Mouse (Mus musculus): ENCODE results near the gene Npas3. TPM values are rescaled to one million over a fixed set of nuclear protein-coding genes. Genes with fewer than 3 reads are reported as not detected.

Gene Npas3
- polyA plus RNA-seq, 1 experiment: 0.18 TPM

DNA sequence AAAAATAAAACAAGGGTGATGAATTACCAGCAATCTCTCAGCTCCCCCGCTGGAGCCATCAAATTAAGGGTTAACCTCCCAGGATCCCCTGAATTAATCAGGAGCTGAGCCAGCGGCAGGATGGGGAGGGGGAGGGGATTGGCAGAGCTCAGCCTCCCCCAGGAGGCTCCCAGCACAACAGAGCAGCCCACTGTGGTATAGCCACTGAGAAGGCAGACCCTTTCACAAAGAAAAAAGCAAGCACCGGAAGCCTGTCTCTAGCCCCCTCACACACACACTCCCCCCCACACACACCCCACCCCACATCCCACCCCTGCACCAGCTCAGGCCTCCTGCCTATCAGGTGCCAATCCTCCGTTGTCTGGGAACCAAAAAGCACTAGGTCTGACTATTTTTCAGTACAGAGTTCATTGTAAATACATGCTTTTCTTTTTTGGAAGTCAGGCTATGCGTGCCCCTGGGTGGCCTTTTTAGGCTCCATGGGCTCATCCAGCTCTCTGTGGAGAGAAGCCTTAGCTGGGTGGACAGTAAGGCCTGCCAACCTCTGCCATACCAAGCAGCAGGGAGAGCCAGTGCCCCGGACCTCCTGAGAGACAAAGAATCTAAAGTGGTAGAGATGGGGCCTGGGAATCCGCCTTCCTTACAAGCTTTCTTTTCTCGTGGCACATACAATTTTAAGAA, 786.3 kb downstream of the Npas3 start:
- no peak overlapping the region for H3K4me3 ChIP-seq
- no peak overlapping the region for H3K4me2 ChIP-seq (ENCODE audit: low read depth)
- H3K79me2 ChIP-seq (ENCODE audit: control insufficient read depth, insufficient read depth): no peaks in the 10 kb centered on the region
- H3ac ChIP-seq (ENCODE audit: control insufficient read depth, insufficient read length): no peak overlapping the region
- H3K27me3 ChIP-seq (ENCODE audit: control insufficient read depth, insufficient read depth, insufficient read length): no peaks in the 10 kb centered on the region
- TF ChIP-seq SRF (IDR thresholded peaks at IDR 0.05; ENCODE audit: control insufficient read depth, insufficient read length, low read depth) (no peak), E2F4 (IDR thresholded peaks at IDR 0.05; ENCODE audit: insufficient read depth) (no peak), MYOD1 (IDR thresholded peaks at IDR 0.05; ENCODE audit: control insufficient read depth in 1 of 3, insufficient read length in 2 of 3, low read depth in 2 of 3) (no peak), REST (IDR thresholded peaks at IDR 0.05; ENCODE audit: insufficient read depth, insufficient read length) (no peak), MAX (IDR thresholded peaks at IDR 0.05; ENCODE audit: low read depth) (no peak), MYOG (IDR thresholded peaks at IDR 0.05; ENCODE audit: control insufficient read depth in 1 of 3, insufficient read depth in 1 of 3, insufficient read length in 2 of 3, low read depth in 2 of 3) (no peak), POLR2AphosphoS2 (IDR thresholded peaks at IDR 0.05; ENCODE audit: insufficient read length, low read depth) (no peak), CEBPB (IDR thresholded peaks at IDR 0.05; ENCODE audit: insufficient read depth, poor library complexity, severe bottlenecking) (no peak), TCF12 (IDR thresholded peaks at IDR 0.05; ENCODE audit: insufficient read depth, poor library complexity, severe bottlenecking) (no peak)
- H3K36me3 ChIP-seq (ENCODE audit: control insufficient read depth, insufficient read depth): no peaks in the 10 kb centered on the region

GRCm38 (mm10) chr12:54037602-54038001, 789.1 kb downstream of the Npas3 start:
- TF ChIP-seq TCF12 (IDR thresholded peaks at IDR 0.05; ENCODE audit: insufficient read depth, poor library complexity, severe bottlenecking) (peak; percentile 65), TCF3 (IDR thresholded peaks at IDR 0.05; ENCODE audit: insufficient read length, low read depth) (no peak), MYOD1 (IDR thresholded peaks at IDR 0.05; ENCODE audit: control insufficient read depth in 1 of 3, insufficient read length in 2 of 3, low read depth in 2 of 3) (peak; percentile 73 to 88 (median 87)), E2F4 (IDR thresholded peaks at IDR 0.05; ENCODE audit: insufficient read depth) (no peak), CEBPB (IDR thresholded peaks at IDR 0.05; ENCODE audit: insufficient read depth, poor library complexity, severe bottlenecking) (no peak), USF1 (IDR thresholded peaks at IDR 0.05; ENCODE audit: low read depth) (no peak), SRF (IDR thresholded peaks at IDR 0.05; ENCODE audit: control insufficient read depth, insufficient read length, low read depth) (no peak), POLR2AphosphoS2 (IDR thresholded peaks at IDR 0.05; ENCODE audit: insufficient read length, low read depth) (no peak), MYOG (IDR thresholded peaks at IDR 0.05; ENCODE audit: control insufficient read depth in 1 of 3, insufficient read depth in 1 of 3, insufficient read length in 2 of 3, low read depth in 2 of 3) (peak in 2 of 3 experiments; percentile 19 to 60)

GRCm38 (mm10) chr12:54042996-54043544, 794.6 kb downstream of the Npas3 start:
- no peak overlapping the region for H3K4me2 ChIP-seq (ENCODE audit: low read depth)
- H3K4me3 ChIP-seq: no peak overlapping the region
- H3K79me2 ChIP-seq (ENCODE audit: control insufficient read depth, insufficient read depth): no peaks in the 10 kb centered on the region
- TF ChIP-seq REST (IDR thresholded peaks at IDR 0.05; ENCODE audit: insufficient read depth, insufficient read length) (no peak), MYOG (IDR thresholded peaks at IDR 0.05; ENCODE audit: control insufficient read depth in 1 of 3, insufficient read depth in 1 of 3, insufficient read length in 2 of 3, low read depth in 2 of 3) (no peak), SRF (IDR thresholded peaks at IDR 0.05; ENCODE audit: control insufficient read depth, insufficient read length, low read depth) (no peak), CEBPB (IDR thresholded peaks at IDR 0.05; ENCODE audit: insufficient read depth, poor library complexity, severe bottlenecking) (no peak), USF1 (IDR thresholded peaks at IDR 0.05; ENCODE audit: low read depth) (no peak), POLR2A (IDR thresholded peaks at IDR 0.05; ENCODE audit: insufficient read length, low read depth) (no peak), TCF12 (IDR thresholded peaks at IDR 0.05; ENCODE audit: insufficient read depth, poor library complexity, severe bottlenecking) (no peak), TCF3 (IDR thresholded peaks at IDR 0.05; ENCODE audit: insufficient read length, low read depth) (no peak), MYOD1 (IDR thresholded peaks at IDR 0.05; ENCODE audit: control insufficient read depth in 1 of 3, insufficient read length in 2 of 3, low read depth in 2 of 3) (no peak), POLR2AphosphoS2 (IDR thresholded peaks at IDR 0.05; ENCODE audit: insufficient read length, low read depth) (no peak), E2F4 (IDR thresholded peaks at IDR 0.05; ENCODE audit: insufficient read depth) (no peak), MAX (IDR thresholded peaks at IDR 0.05; ENCODE audit: low read depth) (no peak)
- no peaks in the 10 kb centered on the region for H3K36me3 ChIP-seq (ENCODE audit: control insufficient read depth, insufficient read depth)
- no peaks in the 10 kb centered on the region for H3K27me3 ChIP-seq (ENCODE audit: control insufficient read depth, insufficient read depth, insufficient read length)
- no peak overlapping the region for H3ac ChIP-seq (ENCODE audit: control insufficient read depth, insufficient read length)

More at GRCm38 (mm10) chr12:54037602-54038001, 789.1 kb downstream of the Npas3 start:
- no peaks in the 10 kb centered on the region for H3K79me2 ChIP-seq (ENCODE audit: control insufficient read depth, insufficient read depth)
- H3ac ChIP-seq (ENCODE audit: control insufficient read depth, insufficient read length): no peak overlapping the region
- H3K27me3 ChIP-seq (ENCODE audit: control insufficient read depth, insufficient read depth, insufficient read length): no peaks in the 10 kb centered on the region
- no peak overlapping the region for H3K4me3 ChIP-seq
- H3K4me2 ChIP-seq (ENCODE audit: low read depth): no peak overlapping the region
- H3K36me3 ChIP-seq (ENCODE audit: control insufficient read depth, insufficient read depth): no peaks in the 10 kb centered on the region

DNA sequence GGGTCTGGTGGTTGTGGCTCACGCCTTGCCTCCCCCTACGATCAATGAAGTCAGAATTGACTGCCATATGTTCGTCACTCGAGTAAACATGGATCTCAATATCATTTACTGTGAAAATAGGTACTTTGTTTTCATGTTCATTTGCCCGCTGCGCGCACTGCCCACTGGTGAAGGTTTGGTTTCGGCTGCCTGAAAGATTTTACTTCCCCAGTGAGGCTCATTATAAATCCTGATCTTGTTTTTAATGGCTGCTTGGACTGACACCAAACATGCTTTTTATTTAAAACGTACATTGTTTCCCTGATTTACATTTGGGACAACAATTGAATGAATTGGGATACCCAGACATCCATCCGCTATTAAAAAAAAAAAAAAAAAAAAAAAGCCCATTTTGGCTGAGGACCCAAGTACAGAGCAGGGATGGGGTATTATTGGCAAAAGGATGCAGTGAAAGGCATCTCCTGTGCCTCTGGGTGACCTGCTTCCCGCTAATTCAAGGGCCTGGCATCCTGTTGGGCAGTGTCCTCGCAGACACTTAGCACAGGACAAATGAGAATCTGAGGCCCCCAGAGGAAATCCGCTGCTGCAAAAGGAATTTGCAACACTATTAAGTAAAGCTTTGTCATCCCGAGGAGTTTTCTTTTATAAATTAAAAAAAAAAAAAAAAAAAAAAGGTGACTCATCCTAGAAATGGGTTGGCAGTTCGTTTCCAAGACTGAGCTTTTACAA, 796.3 kb downstream of the Npas3 start:
- Histone ChIP-seq H3K27me3 (ENCODE audit: control insufficient read depth, insufficient read depth, insufficient read length) (no peaks in the 10 kb centered on the region), H3K79me2 (ENCODE audit: control insufficient read depth, insufficient read depth) (no peaks in the 10 kb centered on the region), H3K4me3 (no peak overlapping the region), H3K36me3 (ENCODE audit: control insufficient read depth, insufficient read depth) (no peaks in the 10 kb centered on the region), H3K4me2 (ENCODE audit: low read depth) (no peak overlapping the region), H3ac (ENCODE audit: control insufficient read depth, insufficient read length) (no peak overlapping the region)
- TF ChIP-seq USF1 (IDR thresholded peaks at IDR 0.05; ENCODE audit: low read depth) (no peak), REST (IDR thresholded peaks at IDR 0.05; ENCODE audit: insufficient read depth, insufficient read length) (no peak), POLR2AphosphoS2 (IDR thresholded peaks at IDR 0.05; ENCODE audit: insufficient read length, low read depth) (no peak), SRF (IDR thresholded peaks at IDR 0.05; ENCODE audit: control insufficient read depth, insufficient read length, low read depth) (no peak), MYOG (IDR thresholded peaks at IDR 0.05; ENCODE audit: control insufficient read depth in 1 of 3, insufficient read depth in 1 of 3, insufficient read length in 2 of 3, low read depth in 2 of 3) (no peak), E2F4 (IDR thresholded peaks at IDR 0.05; ENCODE audit: insufficient read depth) (no peak), POLR2A (IDR thresholded peaks at IDR 0.05; ENCODE audit: insufficient read length, low read depth) (no peak), CEBPB (IDR thresholded peaks at IDR 0.05; ENCODE audit: insufficient read depth, poor library complexity, severe bottlenecking) (no peak), TCF3 (IDR thresholded peaks at IDR 0.05; ENCODE audit: insufficient read length, low read depth) (no peak), MAX (IDR thresholded peaks at IDR 0.05; ENCODE audit: low read depth) (no peak), TCF12 (IDR thresholded peaks at IDR 0.05; ENCODE audit: insufficient read depth, poor library complexity, severe bottlenecking) (no peak), MYOD1 (IDR thresholded peaks at IDR 0.05; ENCODE audit: control insufficient read depth in 1 of 3, insufficient read length in 2 of 3, low read depth in 2 of 3) (no peak)
